Mouse (Mus musculus) E14TG2a.4 (cell line): ENCODE measurements around the gene Dhx40.

ENCODE experiments used
- H3K27me3 ChIP-seq: 2 replicates; pipeline ENCODE4 v1.6.1; 2014; ENCODE audit warnings: low read length, control low read depth; ENCODE audit not compliant: insufficient read depth
- H3K36me3 ChIP-seq: 2 replicates; pipeline ENCODE4 v1.6.1; 2014; ENCODE audit warnings: low read length, control low read depth; ENCODE audit not compliant: insufficient read depth
- H3K4me1 ChIP-seq: replicated peaks from 2 replicates; pipeline ENCODE4 v1.6.1; 2014; ENCODE audit warnings: low read depth, low read length, control low read depth
- H3K4me3 ChIP-seq: replicated peaks from 2 replicates; pipeline ENCODE4 v1.5.1; 2014; ENCODE audit warnings: mild to moderate bottlenecking, low read length
- H3K9me3 ChIP-seq: 2 replicates; pipeline ENCODE4 v1.6.1; 2014; ENCODE audit warnings: low read length, control low read depth
- CTCF ChIP-seq: conservative IDR thresholded peaks from 2 replicates; pipeline ENCODE4 v1.5.1; 2014; ENCODE audit warnings: low read length
- NANOG ChIP-seq: IDR thresholded peaks from 2 replicates; pipeline ENCODE4 v1.6.1; 2014; ENCODE audit warnings: borderline replicate concordance, low read length, mixed read lengths
- POU5F1 ChIP-seq: IDR thresholded peaks from 2 replicates; pipeline ENCODE4 v1.6.1; 2014; ENCODE audit warnings: low read length, borderline replicate concordance

The Dhx40 gene

DNA sequence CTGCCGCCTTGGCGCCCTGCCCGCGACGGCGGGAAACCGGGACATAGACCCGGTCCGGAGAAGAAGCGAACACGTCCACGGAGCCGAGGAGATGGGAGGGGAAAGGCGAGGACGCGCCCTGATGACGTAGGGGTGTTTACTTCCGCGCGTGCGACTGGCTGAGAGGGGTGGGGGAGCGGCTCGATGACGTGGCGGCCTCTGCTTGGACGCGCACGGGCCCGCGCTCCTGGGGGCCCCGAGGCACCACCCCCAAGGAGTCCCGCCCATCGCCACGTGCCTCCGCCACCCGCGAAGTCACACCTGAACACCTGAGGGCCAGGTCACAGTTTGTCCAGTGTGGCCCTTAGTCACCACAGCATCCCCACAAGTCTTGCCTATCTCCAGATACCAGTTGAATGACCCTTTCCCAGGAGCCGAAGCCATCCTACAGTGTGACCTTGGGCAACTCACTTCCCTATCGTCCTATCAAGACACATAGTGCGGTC, at the start of gene Dhx40:
TSS of gene Dhx40 (minus strand) at position 242 of the 485 bp plus-strand sequence.
- TF ChIP-seq CTCF (no peak), NANOG (no peak), POU5F1 (no peak)
- Histone ChIP-seq H3K36me3 (peaks cover 36% of the 10 kb centered on the region), H3K27me3 (peaks cover 11% of the 10 kb centered on the region), H3K9me3 (no peaks in the 10 kb centered on the region), H3K4me1 (peaks cover 10% of the 10 kb centered on the region), H3K4me3 (peak within 1 kb of the TSS; percentile 100)

DNA sequence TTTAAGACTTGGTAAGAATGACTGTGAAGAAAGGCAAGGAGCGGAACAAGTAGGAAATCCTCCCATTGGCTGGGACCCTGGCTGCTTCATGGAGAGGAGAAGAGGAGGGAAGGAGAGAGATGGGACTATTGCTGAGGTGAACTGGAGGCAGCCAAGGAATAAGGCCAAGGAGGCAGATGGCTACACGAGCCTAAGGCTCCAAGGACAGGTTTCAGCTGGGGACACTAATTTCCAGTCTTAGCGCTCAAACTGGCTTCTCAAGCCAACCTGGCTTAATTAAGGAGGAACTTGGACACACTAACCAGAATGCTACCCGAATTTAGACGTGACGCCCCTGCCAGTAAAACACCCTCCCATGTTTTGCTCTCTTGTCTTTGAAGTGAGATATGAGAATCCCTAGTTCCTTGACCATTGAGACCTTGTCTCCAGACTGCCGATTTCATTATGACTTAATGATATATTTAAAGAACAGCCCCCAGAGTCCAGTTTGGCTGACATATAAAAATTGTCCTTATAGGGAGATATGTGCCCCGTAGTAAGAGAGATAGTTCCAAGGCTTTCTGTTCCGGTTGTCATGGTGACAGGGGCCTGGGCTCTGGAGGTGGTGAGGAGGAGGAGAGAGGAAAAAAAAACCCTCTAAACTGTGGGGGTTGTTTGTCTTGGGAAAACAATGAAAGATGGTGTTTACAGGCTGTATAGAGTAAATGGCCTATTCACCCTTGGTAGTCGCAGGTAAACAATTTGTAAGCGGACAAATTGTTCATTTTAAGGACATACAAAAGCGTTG, 48.3 kb upstream of the Dhx40 start:
- Histone ChIP-seq H3K4me3 (no peak overlapping the region), H3K4me1 (peaks cover 9% of the 10 kb centered on the region; the same call in 1 of the 2 replicates), H3K9me3 (no peaks in the 10 kb centered on the region), H3K36me3 (no peaks in the 10 kb centered on the region), H3K27me3 (no peaks in the 10 kb centered on the region)
- no peak for TF ChIP-seq CTCF
- no peak for TF ChIP-seq POU5F1
- no peak for TF ChIP-seq NANOG

DNA sequence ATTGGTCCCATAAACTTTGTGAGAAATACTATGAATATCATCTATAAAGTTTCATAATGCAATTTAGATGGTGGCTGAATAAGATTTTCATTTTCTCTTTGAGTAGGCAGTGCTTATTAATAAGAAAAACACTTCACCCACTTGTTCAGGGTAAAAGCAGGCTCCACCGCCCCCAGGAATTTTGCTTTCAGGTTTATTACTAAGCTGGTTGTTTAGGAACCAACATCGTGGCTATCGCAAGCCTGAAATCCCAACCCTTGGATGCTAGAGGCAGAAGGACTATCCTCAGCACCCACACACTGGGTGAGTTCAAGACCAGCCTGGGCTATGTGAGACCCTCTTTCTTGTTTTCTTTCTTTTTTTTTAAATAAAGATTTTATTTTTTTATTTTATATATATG, 45.5 kb upstream of the Dhx40 start:
- no peaks in the 10 kb centered on the region for H3K27me3 ChIP-seq
- no peaks in the 10 kb centered on the region for H3K9me3 ChIP-seq
- no peak overlapping the region for H3K4me3 ChIP-seq
- H3K36me3 ChIP-seq, result no peaks in the 10 kb centered on the region
- H3K4me1 ChIP-seq, result peaks cover 9% of the 10 kb centered on the region; the same call in 1 of the 2 replicates
- TF ChIP-seq POU5F1 (no peak), CTCF (no peak), NANOG (no peak)

GRCm38 (mm10) chr11:86852534-86853054, 45.0 kb upstream of the Dhx40 start:
- no peaks in the 10 kb centered on the region for H3K9me3 ChIP-seq
- no peak for TF ChIP-seq CTCF
- no peak for TF ChIP-seq POU5F1
- TF ChIP-seq NANOG, result no peak
- H3K36me3 ChIP-seq, result no peaks in the 10 kb centered on the region
- no peak overlapping the region for H3K4me3 ChIP-seq
- peaks cover 9% of the 10 kb centered on the region; the same call in 1 of the 2 replicates for H3K4me1 ChIP-seq
- H3K27me3 ChIP-seq, result no peaks in the 10 kb centered on the region

DNA sequence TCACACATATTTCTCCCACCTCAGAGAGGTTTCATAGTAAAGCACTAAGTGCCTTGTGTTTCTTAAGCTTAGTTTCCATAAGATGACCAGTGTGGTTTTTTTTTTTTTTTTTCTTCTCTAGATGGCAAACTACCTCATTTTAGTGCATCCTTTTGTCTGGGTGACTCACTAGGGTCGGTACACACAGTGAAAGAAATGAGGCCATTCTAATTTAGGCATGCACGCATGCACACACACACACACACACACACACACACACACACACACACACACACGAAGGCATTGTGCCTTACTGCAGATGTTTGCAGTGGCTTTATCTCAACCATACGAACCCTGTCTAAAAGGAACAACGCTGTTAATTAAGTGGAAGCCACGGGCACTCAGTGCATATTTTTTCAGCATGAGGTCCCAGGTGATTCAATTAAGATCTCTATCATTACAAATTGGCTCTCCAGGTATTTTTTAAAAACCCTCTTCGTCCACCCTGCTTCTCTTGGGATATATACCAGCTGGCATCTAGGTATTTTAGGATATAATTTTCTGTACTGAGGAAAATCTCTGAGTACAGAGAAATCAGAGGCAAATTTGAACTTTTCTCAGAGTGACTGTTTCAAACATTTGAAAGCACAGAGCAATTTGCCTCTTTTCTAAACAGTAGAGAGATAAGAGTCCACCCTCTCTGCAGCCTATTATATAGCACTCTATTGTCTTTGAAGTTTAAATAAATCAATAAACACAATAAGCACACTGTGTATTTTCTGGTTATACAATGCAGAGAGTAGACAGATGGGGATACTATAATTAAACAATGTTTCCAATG, 44.4 kb upstream of the Dhx40 start:
- H3K9me3 ChIP-seq, result no peaks in the 10 kb centered on the region
- H3K4me1 ChIP-seq, result peaks cover 9% of the 10 kb centered on the region; the same call in 1 of the 2 replicates
- H3K36me3 ChIP-seq, result no peaks in the 10 kb centered on the region
- no peak for TF ChIP-seq CTCF
- no peak for TF ChIP-seq POU5F1
- TF ChIP-seq NANOG, result no peak
- H3K4me3 ChIP-seq, result no peak overlapping the region
- H3K27me3 ChIP-seq, result no peaks in the 10 kb centered on the region

DNA sequence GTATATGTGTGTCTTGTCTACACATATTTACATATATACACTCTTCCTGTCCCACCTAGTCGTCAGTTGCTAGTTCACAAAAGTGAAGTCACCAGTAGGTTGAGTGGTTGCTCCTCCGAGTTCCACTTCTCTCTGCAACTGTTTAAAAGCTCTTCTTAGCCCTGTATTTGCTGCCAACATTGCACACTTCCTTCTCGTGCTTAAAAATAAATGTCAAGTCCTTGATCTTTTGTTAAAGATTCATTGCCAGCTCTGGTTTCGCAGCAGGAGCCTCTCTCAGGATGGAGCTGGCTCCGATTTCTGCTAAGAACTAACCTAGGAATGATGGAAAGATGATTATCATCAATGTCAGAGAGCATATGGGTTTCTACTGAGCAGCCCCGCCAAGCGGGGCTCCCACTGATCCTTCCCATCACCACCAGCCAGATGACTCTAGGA, 43.7 kb upstream of the Dhx40 start:
- Histone ChIP-seq H3K9me3 (no peaks in the 10 kb centered on the region), H3K4me1 (peaks cover 5% of the 10 kb centered on the region; the same call in 1 of the 2 replicates), H3K4me3 (no peak overlapping the region), H3K36me3 (no peaks in the 10 kb centered on the region), H3K27me3 (no peaks in the 10 kb centered on the region)
- TF ChIP-seq POU5F1 (no peak), NANOG (no peak), CTCF (no peak)

GRCm38 (mm10) chr11:86843831-86844230, 36.3 kb upstream of the Dhx40 start:
- Histone ChIP-seq H3K4me3 (no peak overlapping the region), H3K9me3 (no peaks in the 10 kb centered on the region), H3K36me3 (no peaks in the 10 kb centered on the region), H3K27me3 (no peaks in the 10 kb centered on the region), H3K4me1 (no peaks in the 10 kb centered on the region)
- no peak for TF ChIP-seq CTCF
- TF ChIP-seq NANOG, result no peak
- no peak for TF ChIP-seq POU5F1

DNA sequence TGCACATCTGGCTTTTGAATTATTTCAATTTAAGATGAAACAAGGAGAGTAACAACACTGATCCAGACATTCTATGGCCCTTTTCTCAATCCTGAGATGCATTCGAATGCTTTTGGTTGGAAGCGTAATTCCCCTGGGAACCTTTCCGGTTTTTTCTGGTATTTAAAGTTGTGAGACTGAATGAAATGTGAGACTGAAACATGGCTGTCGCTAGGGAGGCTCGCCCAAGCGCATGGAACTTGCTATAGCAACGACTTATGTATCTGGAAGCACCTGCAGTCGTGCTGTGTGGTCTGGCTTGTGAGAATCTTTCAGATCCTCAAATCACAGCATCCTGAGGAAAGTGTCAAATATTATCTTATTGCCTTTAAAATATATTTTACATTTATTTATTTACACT, 33.7 kb upstream of the Dhx40 start:
- Histone ChIP-seq H3K4me1 (0 out of 2 replicates have a peak, but pooled peaks cover 2% of the 10 kb centered on the region), H3K36me3 (no peaks in the 10 kb centered on the region), H3K9me3 (no peaks in the 10 kb centered on the region), H3K4me3 (no peak overlapping the region), H3K27me3 (no peaks in the 10 kb centered on the region)
- TF ChIP-seq POU5F1, result no peak
- TF ChIP-seq NANOG, result no peak
- TF ChIP-seq CTCF, result no peak
